Mouse (Mus musculus) WW6 (cell line): ENCODE measurements around the gene Thap12.

Source experiments
- DNase-seq: peaks from one replicate; pipeline ENCODE4 v3.0.0-alpha.2; 2013; ENCODE audit warnings: low read depth, low spot score

The Thap12 gene

DNA sequence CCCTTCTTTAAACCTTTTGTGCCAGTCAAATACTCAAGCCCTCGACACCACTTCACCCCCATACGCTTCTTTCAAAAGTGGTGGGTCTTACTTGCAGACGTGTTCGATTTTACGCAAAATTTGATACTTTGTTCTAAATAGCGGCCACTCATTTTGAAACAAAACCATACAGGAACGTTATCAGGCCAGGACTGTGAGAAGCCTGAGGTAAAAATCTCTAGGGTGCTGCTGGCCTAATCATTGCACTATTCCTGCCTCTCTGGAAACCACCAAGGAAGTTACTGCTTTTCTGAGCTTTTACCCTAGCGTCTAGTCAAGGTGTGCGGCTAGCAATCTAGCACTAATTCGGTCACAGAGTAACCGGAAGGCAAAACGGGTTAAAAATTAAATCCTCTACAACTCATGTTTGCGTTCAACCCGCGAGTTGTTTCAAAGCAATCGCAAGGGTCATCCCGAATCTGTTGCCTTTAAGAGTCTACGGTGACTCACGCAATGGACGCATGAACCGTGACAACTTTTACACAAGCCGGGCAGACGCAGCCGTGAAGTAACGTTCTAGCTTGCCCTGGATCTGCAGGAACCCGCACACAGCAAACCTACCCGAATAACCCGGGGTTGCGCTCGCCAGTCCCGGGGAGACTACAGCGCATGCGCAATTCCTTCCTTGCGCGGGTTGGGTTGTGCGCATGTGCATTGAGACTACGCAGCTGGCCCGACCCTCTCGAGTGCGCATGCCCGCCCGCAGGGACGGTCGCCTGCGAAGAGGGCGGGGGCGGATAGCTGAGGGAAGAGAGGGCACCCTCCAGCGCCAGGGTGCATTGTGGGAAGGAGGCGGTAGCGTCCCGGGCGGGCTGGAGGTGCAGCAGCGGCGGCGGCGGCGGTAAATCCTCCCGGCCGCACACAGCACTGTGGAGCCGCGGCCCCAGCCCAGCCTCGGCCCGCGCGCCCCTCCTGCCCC is at the start of gene Thap12:
Gene Thap12, plus strand, starts transcription at position 821 of the 958 bp plus-strand sequence.
- peak; percentile 95 for DNase-seq

DNA sequence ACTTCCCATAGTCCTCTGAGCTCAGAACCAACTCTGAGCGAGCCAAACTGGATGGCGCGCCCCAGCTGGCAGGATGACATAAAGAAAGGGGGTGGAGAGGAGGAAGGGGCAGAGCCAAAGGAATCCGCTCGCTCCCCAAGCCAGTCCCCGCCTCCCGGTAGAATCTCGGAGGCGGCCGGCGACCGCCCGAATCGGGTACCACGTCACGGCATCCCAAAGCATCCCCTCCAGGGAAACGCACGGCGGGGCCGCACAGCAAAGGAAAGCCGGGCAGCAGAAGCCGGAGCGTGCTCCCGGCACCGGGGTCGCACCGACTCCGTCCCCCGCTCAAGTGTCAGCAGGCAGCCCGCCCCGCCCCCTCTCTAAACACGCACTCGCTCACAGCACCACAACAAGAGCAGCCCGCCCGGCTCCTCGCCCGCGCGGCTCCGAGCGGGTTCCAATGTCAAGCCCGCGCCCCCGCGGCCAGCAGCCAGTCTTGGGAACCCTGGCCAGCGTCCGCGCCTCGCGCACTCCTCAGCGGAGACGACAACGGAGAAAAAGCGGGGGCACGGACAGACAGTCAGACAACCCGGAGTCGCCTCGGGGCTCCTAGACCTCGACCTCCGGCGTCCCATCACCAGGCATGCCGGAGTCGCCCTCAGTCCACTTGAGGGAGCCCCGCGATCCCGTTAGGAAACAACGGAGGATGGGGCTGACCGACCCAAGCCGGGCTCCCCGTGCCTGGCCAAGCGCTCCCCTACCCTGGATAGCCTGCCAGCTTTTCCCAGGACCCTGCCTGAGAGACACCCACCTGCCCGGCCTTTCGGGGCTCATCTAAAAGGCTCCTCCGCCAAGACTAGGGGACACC is 47.0 kb upstream of the Thap12 start:
- DNase-seq = peak; percentile 56

DNA sequence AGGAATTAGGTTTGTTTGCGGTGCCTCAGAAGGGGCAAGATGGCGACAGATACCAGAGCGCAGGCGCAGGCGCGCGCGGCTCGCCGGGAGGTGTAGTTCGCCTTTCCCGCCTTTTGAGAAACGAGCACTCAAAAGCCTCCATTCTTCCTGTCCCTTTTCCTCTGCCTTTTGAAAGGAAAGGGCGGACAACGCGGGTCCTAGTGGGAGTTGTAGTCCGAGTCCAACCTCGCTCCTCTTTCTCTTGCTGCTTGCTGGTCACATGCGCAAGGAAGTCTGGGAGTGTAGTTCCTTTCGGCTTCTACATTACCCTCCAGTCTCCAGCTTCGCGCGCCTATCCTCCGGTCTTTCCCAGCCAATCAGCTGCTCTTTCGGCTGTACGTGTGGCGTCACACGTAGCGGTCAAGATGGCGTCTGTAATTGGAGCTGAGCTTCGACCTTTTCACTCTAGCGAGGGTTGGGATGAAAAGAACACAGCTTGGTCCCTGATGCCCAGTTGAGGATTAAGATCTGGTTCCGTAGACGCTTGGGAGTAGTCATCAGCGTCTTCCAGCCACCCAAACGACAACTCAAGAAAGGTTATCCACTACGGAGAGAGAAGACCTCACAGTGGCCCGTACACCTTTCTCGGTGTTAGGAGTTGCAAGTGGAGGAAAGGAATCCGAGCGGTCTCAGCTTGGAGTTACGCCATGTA is 46.2 kb upstream of the Thap12 start, which contains the start of gene Emsy:
Gene Emsy, minus strand, starts transcription at position 253 of the 691 bp plus-strand sequence.
- peak; percentile 89 for DNase-seq

DNA sequence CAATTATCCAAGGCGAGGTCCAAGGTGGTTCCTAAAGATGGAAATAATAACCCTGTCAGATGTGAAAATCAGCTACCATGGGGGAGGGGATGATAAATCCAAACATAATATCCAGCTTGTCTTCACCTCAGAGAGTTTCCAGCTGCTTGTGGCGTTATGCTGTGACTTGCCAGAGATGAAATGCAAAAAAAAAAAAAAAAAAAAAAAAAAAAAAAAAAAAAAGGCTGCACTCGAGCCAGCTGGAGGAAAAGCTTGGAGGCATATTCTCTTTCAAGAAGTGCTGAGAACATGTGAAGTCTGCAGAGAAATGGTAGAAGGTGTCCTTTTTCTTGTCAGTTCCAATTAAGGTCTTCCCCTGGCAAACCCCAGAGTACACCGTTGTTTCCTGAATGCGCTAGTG is 37.7 kb upstream of the Thap12 start:
- DNase-seq = no peak

DNA sequence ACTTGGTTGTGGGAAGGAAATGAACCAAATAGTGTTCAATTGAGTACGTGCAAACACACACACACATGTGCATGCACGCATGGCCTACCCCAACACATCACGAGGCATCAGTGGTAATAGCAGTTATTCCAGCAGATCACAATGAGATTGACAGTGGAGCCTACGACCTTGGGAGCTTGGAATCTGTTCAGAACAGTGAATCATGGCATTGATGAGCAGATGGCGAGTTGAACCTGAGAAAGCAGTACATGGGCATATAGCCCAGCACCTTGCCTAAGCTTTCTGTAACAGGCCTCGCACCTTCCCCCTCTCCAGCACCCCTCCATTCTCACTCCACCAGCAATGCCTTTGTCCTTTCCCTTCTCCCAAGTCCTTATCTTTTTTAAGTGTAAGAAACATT is 37.2 kb upstream of the Thap12 start:
- DNase-seq = no peak

DNA sequence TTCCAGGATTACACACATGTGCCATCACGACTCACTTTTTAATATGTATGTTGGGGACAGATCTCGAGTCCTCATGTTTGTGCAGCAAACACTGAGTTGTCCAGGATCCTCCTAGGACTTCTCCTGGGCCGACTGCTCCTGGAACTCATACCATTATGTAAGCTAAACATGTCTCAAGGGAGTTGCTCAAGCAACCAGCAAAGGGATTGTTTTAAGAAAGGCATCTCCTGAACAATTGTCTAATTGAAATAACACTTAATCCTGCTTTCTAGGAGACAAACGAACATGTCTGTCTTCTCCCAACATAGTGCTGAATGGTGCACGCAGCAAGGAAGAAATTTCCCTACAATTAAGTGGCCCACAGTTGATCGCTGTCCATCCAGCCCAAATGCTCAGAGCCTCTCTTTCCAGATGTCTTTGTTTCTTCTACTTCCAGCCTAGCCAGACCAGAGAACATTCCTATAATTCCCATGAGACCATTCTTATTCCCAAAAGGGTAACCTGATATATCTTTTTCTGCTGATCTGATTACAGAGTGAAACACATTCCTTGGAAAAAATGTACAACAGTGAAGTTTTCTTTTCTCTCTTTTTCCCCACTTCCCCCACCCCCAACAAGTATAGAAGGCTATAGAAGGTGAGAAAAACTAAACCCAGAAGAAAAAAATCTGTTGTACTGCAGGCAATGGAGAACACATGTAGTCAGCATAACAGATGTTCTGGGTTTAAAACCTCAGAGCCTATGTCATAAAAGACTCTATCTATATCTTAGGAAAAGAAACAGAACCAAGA is 34.8 kb upstream of the Thap12 start:
- no peak for DNase-seq

DNA sequence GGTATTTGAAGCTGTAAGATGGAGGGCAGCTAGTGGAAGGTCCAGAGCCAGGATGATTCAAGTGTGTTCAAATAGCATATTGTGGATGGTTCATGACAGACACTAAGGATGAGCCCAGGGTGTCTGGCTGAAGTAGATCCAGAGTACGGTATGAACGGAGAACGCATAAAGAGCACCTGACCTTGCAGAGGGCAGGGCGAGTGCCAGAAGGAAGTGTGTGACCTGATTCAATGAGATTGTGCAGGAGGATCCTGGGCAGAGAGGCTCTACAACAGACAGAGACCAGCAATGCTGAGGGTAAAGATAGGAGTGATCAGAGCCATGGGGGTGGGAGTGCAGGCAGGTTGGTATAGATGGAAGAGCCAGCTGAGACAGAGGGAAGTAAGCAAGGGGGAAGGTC is 32.1 kb upstream of the Thap12 start:
- DNase-seq = no peak

DNA sequence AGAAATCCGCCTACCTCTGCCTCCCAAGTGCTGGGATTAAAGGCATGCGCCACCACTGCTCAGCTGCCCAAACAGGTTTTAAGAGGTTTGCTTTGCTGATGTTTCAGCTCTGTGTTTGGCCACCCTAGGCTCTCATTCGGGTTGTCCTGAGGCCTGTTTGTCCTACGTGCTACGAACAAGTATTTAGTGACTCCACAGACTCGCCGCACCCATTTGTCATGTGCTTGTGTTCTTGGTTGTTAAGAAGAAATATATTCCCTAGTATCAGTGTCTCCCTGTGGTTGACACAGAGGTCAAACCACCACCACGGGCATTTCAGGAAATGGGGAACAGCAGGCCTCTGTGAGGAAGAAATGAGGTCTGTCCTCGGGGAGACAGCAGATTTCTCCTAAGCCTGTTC is 31.5 kb upstream of the Thap12 start:
- DNase-seq = no peak

DNA sequence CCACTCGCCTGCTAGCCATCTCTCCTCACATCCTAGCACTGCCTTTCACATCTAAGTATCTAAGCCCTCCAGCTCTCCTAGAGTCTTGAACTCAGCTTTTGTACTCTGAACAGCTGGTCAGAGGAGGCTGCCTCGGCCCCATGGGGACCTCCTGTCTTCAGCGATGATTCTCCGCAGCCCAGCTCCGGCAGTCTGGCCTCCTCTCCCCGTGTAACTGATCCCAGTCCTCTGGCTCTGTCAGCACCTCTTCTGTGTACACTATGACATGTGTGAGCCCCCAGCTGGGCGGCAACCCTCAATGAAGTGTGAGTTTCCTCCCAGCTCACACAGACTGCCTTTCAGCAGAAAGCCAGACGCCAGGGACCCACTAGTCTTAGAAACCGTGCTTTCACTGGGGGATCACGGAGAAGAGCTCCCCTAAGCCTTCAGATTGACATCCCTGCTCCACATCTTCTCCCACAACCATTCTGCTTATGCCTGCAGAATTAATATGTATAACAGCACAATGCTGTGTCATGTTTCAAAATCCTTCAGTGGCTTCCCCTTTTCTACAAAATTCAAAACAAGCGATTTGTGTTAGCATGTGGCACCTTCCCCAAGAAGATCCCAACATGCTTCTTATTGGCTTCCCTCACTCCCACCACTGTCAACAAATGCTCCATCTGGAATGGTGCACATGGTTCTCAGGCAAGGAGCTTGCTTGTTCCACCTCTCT is 30.5 kb upstream of the Thap12 start:
- no peak for DNase-seq

DNA sequence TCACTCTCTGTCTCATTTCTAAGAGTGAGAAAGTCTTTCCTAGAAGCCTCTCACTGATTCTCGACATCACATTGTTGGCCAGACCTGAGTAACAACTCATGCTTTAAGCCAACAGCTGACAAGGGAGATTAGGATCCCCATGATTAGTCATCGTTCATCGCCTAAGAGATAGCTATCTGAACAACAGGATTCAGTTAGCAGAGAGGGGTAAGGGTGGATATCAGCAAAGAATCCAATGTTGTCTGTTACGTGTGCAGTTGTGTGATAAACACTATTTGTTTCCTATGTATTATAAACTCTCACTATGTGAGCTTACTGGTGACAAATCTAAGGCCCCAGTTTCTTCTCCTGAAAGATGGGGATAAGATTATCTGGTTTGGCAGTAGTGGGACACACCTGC is 28.6 kb upstream of the Thap12 start:
- DNase-seq = no peak

DNA sequence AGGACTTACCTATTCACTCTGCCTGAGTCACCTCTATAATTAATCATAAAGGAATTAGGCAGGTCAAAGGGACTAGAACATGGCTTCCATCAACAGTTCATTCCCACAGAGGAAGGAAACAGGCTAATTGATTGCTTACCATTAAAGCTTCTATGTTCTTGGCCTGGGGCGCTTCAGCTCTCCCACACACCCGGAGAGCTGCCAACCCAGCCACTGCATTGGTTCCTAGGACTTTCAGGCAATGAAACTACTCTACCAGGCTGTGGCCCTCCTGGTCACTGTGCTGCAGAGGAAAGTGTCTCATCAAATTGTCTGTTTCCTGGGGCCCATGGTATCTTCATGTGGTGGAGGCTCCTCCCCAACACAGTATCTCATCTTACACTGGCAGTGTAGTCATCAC is 25.4 kb upstream of the Thap12 start:
- DNase-seq = no peak

DNA sequence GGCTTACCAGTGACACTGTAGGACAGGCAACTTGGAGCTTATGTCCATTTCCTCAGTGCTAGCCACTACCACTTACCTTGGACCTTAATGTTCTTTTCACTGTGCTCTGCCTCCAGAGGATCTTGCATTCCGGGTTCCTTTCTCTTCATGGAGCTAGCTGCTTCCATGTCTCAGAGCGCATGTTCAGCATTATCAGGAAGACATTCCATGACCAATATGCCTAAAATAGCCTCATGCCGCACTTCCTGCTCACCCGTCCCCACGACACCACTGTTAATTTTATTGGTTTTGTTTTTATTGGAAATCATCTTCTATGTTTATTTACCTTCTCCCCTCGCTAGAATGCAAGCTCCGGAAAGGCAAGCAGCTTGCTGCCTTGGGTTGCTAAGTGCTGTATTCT is 24.5 kb upstream of the Thap12 start:
- no peak for DNase-seq

DNA sequence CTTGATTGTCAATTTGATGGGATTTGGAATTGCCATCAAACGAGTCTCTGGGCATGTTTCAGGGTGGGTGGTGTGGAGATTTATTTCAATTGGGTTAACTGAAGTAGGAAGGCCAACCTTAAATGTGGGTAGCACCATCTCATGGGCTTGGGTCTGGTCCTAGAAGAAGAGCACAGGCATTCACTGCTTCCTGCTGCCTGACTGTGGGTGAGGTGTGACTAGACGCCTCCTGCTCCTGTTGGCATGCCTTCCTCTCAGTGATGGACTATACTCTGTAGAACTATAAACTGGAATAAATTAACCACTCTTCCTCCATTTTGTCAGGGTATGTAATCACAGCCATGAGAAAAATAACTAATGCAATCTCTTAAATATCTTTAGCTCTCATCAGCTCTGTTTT is 22.2 kb upstream of the Thap12 start:
- DNase-seq = no peak

DNA sequence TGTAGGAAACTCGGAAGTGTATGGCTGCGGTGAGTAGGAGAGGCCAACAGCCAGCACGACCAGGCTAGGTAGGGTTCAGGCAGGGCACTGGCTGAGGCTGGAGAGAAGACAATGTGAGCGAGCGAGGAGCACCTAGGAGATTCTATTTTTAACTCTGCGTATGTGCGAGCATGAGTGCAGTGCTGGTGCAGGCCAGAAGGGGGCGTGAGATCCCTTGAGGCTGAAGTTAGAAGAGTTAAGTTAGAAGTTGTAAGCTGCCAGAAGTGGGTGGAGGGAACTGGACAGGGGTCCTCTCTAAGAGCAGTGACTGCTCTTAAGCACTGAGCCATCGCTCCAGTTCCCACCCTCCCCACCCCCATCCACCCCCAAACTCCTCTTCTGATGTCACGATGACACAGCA is 20.1 kb upstream of the Thap12 start:
- DNase-seq = no peak

DNA sequence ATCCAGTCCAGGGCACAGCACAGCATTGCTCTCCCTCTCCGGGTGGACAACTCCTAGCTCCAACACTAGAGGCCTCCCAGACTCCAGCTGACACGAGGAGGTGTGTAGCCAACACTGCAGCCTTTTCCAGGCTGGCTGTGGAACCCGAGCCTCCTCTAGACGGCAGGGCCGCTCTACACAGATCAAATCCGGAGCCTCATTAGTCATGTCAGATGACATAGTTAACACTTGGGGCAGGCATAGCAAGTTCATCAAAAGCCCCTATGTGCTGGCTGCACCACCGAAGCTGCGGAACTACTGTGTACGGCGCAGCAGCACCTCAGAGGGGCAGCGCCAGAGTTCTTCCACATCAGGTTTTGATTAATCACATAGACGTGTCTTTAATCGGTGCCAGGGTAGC is 17.0 kb upstream of the Thap12 start:
- DNase-seq = no peak

DNA sequence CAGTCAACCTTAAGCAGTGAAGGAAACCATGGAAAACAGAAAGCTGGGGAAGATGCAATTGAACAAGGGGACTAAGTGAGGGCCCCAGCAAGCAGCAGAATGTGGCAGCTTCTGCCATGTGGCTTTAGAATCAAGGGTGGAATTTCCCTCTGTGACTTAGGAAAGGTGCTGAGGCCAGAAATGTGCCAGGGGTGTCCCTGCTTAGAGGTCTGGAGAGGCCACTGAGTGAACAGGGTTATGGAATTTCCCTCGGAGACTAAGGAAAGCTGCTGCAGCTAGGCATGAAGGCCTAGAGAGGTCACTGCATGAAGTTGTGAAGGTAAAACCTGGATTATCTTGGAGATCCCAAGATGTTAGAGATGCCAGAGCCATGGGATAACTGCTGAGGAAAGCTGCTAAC is 12.8 kb upstream of the Thap12 start:
- DNase-seq = no peak

DNA sequence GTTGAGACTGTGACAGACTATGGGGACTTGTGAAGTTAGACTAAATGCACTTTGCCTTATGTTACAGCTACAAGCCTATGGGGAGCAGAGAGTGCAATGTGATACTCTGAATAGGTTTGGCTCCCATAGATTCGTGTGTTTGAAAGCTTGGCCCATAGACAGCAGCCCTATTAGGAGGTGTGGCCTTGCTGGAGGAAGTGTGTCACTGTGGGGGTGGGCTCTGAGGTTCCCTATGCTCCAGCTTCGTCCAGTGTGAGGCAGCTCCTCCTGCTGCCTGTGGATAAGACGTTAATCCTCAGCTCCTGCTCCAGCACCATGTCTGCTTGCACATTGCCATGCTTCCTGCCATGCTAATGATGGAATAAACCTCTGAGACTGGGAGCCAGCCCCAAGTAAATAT is 12.1 kb upstream of the Thap12 start:
- no peak for DNase-seq

DNA sequence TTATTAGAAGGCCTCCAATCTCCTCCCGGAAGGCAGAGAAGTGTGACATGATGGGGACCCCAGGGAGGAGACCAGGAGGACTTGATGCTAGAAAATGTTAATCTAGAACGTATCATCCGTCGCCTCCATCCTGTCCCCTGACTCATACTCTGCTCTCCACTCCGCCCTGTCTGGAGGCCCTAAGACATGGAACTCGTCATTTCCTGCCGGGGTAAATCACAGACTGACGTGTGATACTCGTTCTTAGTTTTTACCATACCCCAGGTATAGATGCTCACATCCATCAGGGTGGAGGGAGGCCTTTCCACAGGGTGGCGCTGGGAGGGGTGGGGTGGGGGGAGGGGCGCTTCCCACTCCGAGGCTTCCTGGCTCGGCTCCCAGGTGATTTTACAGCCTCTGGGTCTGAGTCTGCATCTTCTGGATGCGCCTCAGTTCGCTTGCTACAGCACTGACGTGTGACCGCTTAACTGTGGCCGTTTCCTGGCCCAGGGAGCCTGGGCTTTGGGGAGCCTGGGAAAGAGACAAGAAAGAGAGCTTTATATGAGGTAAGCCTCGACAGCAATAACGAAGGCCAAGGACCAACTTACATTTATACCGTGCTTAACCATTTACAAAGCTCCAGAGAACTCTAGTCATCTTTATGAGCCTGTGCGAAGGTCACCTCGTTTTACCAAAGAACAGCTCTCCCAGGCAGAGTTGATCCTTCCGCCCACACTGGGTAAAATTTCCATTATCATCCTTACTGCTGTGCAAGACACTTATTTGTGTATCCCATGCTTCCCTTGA is 9.9 kb upstream of the Thap12 start:
- no peak for DNase-seq

DNA sequence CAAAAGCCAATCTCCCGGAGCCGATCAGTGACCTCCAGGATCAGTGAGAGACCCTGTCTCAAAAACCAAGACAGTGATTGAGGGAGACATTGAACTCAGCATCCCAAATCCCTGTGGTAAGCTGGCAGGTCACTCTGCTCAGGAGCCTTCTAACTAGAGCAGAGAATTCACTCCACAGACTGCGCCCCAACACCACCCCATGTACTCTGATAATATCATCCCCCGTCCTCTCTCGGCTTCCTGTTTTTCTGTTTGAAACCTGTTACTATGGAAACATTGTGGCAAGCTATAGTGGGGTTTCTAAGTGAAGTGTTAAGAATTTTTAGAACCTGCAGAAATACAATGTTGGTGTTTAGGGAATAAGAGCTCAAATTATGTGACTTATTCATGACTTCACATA is 8.9 kb upstream of the Thap12 start:
- DNase-seq = no peak

DNA sequence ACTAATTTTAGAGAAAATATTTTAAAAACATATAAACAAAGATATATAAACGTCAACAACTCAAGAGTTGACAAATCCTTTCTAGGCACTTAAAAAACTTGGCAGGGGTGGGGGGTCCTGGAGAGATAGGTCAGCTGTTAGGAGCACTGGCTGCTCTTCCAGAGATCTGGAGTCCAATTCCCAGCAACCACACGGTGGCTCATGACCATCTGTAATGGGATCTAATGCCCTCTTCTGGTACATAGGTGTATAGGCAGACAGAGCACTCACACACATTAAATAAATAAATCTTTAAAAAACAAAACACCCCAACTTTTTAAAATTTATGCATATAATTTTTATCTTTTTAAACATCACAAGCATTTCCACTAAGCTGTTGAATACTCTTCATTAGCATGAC is 5.4 kb upstream of the Thap12 start:
- no peak for DNase-seq
